Mouse (Mus musculus) fat pad, adult 2 months (tissue): ENCODE data around the gene Gm7942.
"Not testable (repeated sequence)": the region's sequence is repeated elsewhere in the genome, so short reads cannot be mapped to it uniquely, and the experiment has no call there.

ENCODE experiments used
- DNase-seq: peaks from one replicate; pipeline ENCODE4 v3.0.0-alpha.2; 2011; ENCODE audit warnings: low read depth, low spot score; ENCODE audit errors: extremely low read depth

Gm7942 gene

GRCm38 (mm10) chr5:95106638-95107037 is at the start of gene Gm7942:
Gene Gm7942, plus strand, starts transcription at chr5:95106938.
- DNase-seq = not testable (repeated sequence)
